Mouse (Mus musculus) ES-Bruce4 (cell line): ENCODE data around the gene Lag3.

Experiments used
- CTCF ChIP-seq: IDR thresholded peaks from one replicate; pipeline ENCODE4 v1.8.1; 2011; ENCODE audit warnings: low read depth, low read length
- EP300 ChIP-seq: IDR thresholded peaks from 2 replicates; pipeline ENCODE4 v1.6.1; 2011; ENCODE audit warnings: low read depth, low read length; ENCODE audit not compliant: insufficient read depth
- POLR2A ChIP-seq: IDR thresholded peaks from one replicate; pipeline ENCODE4 v1.8.1; 2011; ENCODE audit warnings: low read length; ENCODE audit not compliant: insufficient read depth

DNA sequence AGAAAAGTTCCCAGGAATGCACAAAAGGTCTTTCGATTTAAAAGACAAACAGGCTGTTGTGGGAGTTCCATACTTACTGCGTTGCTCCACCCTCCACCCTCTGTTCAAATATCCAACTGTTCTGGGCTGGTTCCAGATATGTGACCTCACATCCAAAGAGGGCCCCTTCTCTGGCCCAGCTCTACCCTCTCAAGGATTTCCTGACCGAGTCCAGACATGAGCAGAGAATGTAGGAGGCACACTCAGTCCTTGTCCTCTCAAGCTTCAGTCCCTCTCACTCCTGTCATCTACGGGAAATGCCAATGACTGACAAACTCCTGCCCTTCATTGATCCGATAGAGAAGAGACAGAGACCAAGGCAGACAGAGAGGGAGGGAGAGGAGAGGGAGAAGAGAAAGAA is 14.4 kb upstream of the Lag3 start:
- no peak for TF ChIP-seq CTCF
- no peak for TF ChIP-seq EP300
- no peak for TF ChIP-seq POLR2A
